Mouse (Mus musculus) megakaryocyte-erythroid progenitor cell, adult 5-6 weeks (primary cell): ENCODE data around the gene Med11. TPM values are rescaled to one million over a fixed set of nuclear protein-coding genes. Genes with fewer than 3 reads are reported as not detected.

Experiments used
- ATAC-seq: replicated peaks from 2 replicates; pipeline ENCODE4 v1.8.0; 2016; ENCODE audit warnings: mild to moderate bottlenecking, inconsistent platforms; ENCODE audit not compliant: severe bottlenecking, poor library complexity, low FRiP score, low TSS enrichment
- total RNA-seq, 2 experiments: library from RNA; stranded (forward) in 1 of 2; stranded (reverse) in 1 of 2; fragments of 200-1000, 215-1000 nt in 1 of 2; fragments of >200 nt in 1 of 2; fragmentation: Nextera tagmentation in 1 of 2; gene quantifications; 2 replicates each; pipeline ENCODE4 v1.2.3; 2014 to 2017

The Med11 gene
- total RNA-seq, 2 experiments from 2014 or later: 34.8 to 46.5 TPM

DNA sequence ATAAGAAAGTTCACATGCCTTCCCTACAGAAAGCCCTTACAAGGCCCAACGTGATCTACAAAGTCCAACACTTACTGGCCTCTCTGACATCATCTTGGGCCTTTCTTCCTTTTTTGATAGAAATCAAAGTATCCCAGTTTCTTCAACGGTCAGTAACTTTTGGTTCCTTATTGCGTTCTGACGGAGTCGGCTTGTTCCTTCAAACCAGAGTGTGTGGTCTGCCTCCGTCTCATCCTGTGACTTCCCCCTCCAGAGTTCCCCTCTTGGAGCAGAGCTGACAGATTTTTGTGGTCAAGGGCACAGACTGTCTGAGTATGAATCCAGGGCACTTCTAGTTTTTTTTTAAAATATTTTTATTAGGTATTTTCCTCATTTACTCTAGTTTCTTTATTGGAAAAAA, 38.0 kb downstream of the Med11 start:
- no peak for ATAC-seq

DNA sequence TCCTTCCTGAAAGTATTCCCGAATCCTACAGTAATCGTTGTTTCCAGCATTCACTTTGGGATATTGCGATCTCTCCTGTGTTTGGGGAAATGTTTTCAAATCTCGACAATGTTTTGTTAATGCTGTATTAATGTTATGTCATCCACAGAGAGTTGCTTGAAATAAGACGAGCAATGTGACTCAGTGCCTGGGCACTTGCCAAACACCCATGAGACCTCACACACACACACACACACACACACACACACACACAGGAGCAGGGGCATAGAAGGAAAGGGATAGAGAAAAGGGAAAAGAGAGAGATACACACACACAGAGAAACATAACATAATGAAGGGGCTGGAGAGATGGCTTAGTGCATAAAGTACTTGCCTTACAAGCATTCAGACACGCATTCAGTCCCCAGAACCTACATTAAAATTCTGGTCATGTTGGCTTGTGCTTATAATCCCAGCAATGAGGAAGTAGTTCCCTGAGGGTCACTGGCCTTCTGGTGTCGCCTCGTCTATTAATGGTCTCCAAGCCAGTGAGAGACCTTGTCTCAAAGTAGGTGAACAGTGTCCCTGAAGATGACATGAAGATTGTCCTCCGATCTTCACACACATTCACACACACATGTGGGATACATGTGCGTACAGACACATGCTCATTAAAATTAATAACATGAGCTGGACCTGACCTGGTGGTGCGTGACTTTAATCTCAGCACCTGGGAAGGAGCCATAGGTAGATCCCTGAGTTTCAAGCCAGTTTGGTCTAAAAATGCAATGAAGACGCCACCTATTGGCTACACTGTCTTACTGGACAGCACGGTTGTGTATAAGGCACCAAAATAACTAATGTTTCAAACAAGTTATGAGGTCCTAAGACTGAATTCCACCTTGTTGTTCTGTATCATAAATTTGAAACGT, 48.1 kb downstream of the Med11 start:
- ATAC-seq: no peak

DNA sequence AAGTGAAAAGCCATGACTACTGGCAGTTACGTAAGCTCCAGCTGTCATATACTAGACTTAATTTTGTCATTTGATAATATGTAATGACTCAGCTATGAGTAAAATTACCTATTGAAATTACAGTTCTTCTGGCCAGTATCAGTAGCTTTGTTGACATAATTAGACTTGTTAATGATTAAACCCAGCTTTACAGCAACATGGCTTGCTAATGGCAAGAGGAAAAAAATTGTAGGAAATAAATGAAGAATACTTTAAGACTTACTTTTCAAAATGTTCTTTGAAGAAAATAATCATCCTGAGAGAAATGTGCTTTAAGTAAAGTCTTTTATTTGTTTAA, 48.7 kb downstream of the Med11 start:
- ATAC-seq: no peak

DNA sequence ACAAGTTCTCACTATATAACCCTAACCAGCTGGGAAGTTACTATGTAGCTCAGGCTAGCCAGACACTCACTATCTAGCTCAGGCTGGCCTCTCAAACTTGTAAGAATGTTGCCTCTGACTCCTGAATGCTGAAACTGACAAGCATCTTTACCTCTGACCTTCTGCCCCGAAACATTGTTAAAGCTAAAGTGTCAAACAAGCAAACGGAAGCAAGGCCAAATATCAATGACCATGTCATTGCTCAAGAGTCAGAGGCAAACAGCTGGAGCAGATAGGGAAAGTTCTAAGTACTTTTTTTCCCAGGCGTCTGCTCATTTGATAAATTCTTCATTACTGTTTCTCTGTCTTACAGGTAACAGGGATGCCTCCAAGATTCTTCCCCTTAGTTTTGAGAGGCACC, 50.3 kb downstream of the Med11 start:
- ATAC-seq: no peak

Other genes with a start within 250 kb of the Med11 start
Only the 30 nearest of the 31 such genes appear.
- not detected in 2 replicates for gene Slc16a11, start 239.2 kb upstream of the Med11 start, total RNA-seq (2014; fragmentation: Nextera tagmentation)
- gene Slc16a11, start 239.2 kb upstream of the Med11 start, total RNA-seq (2017): not detected in 2 replicates
- 2.4 and 3.1 TPM in 2 replicates for gene Slc16a13, start 230.9 kb upstream of the Med11 start, total RNA-seq (2014; fragmentation: Nextera tagmentation)
- 0.19 and 4.7 TPM in 2 replicates for gene Slc16a13, start 230.9 kb upstream of the Med11 start, total RNA-seq (2017)
- gene Bcl6b, start 222.1 kb upstream of the Med11 start, total RNA-seq (2014; fragmentation: Nextera tagmentation): 0.28 and 0.62 TPM in 2 replicates
- not detected in 2 replicates for gene Bcl6b, start 222.1 kb upstream of the Med11 start, total RNA-seq (2017)
- 71.3 and 71.6 TPM in 2 replicates for gene 0610010K14Rik, start 214.0 kb upstream of the Med11 start, total RNA-seq (2014; fragmentation: Nextera tagmentation)
- 17.9 and 45.7 TPM in 2 replicates for gene 0610010K14Rik, start 214.0 kb upstream of the Med11 start, total RNA-seq (2017)
- gene Gm21988, start 212.1 kb upstream of the Med11 start, total RNA-seq (2014; fragmentation: Nextera tagmentation): 5.4 and 9.6 TPM in 2 replicates
- 0.33 and 0.91 TPM in 2 replicates for gene Gm21988, start 212.1 kb upstream of the Med11 start, total RNA-seq (2017)
- gene Rnasek, start 212.1 kb upstream of the Med11 start, total RNA-seq (2014; fragmentation: Nextera tagmentation): 109 and 125 TPM in 2 replicates
- gene Rnasek, start 212.1 kb upstream of the Med11 start, total RNA-seq (2017): 19.7 and 27.5 TPM in 2 replicates
- gene Alox12, start 196.6 kb upstream of the Med11 start, total RNA-seq (2014; fragmentation: Nextera tagmentation): 0.48 TPM in 1 of 2 replicates, not detected in the other
- 0.11 and 0.42 TPM in 2 replicates for gene Alox12, start 196.6 kb upstream of the Med11 start, total RNA-seq (2017)
- not detected in 2 replicates for gene Alox12e, start 129.3 kb upstream of the Med11 start, total RNA-seq (2014; fragmentation: Nextera tagmentation)
- gene Alox12e, start 129.3 kb upstream of the Med11 start, total RNA-seq (2017): not detected in 2 replicates
- not detected in 2 replicates for gene Alox15, start 99.9 kb upstream of the Med11 start, total RNA-seq (2014; fragmentation: Nextera tagmentation)
- gene Alox15, start 99.9 kb upstream of the Med11 start, total RNA-seq (2017): not detected in 2 replicates
- 44.4 and 55.9 TPM in 2 replicates for gene Pelp1, start 41.9 kb upstream of the Med11 start, total RNA-seq (2014; fragmentation: Nextera tagmentation)
- gene Pelp1, start 41.9 kb upstream of the Med11 start, total RNA-seq (2017): 10.0 and 12.9 TPM in 2 replicates
- gene Arrb2, start 19.3 kb upstream of the Med11 start, total RNA-seq (2014; fragmentation: Nextera tagmentation): 41.8 and 43.2 TPM in 2 replicates
- 21.7 and 32.6 TPM in 2 replicates for gene Arrb2, start 19.3 kb upstream of the Med11 start, total RNA-seq (2017)
- 0.30 and 0.94 TPM in 2 replicates for gene Zmynd15, start 7.5 kb downstream of the Med11 start, total RNA-seq (2014; fragmentation: Nextera tagmentation)
- gene Zmynd15, start 7.5 kb downstream of the Med11 start, total RNA-seq (2017): not detected in 2 replicates
- 0.99 TPM in 1 of 2 replicates, not detected in the other for gene Cxcl16, start 8.1 kb downstream of the Med11 start, total RNA-seq (2014; fragmentation: Nextera tagmentation)
- gene Cxcl16, start 8.1 kb downstream of the Med11 start, total RNA-seq (2017): 0.08 TPM in 1 of 2 replicates, not detected in the other
- not detected in 2 replicates for gene Tm4sf5, start 53.3 kb downstream of the Med11 start, total RNA-seq (2014; fragmentation: Nextera tagmentation)
- gene Tm4sf5, start 53.3 kb downstream of the Med11 start, total RNA-seq (2017): not detected in 2 replicates
- not detected in 2 replicates for gene Vmo1, start 62.7 kb downstream of the Med11 start, total RNA-seq (2014; fragmentation: Nextera tagmentation)
- not detected in 2 replicates for gene Vmo1, start 62.7 kb downstream of the Med11 start, total RNA-seq (2017)
- gene Gltpd2, start 67.3 kb downstream of the Med11 start, total RNA-seq (2014; fragmentation: Nextera tagmentation): not detected in 2 replicates
- gene Gltpd2, start 67.3 kb downstream of the Med11 start, total RNA-seq (2017): not detected in 2 replicates
- gene Psmb6, start 73.4 kb downstream of the Med11 start, total RNA-seq (2014; fragmentation: Nextera tagmentation): 299 and 333 TPM in 2 replicates
- gene Psmb6, start 73.4 kb downstream of the Med11 start, total RNA-seq (2017): 225 and 305 TPM in 2 replicates
- gene Gm40193, start 81.0 kb downstream of the Med11 start, total RNA-seq (2014; fragmentation: Nextera tagmentation): not detected in 2 replicates
- gene Gm40193, start 81.0 kb downstream of the Med11 start, total RNA-seq (2017): not detected in 2 replicates
- gene Pld2, start 88.1 kb downstream of the Med11 start, total RNA-seq (2014; fragmentation: Nextera tagmentation): not detected in 2 replicates
- 0.47 TPM in 1 of 2 replicates, not detected in the other for gene Pld2, start 88.1 kb downstream of the Med11 start, total RNA-seq (2017)
- gene Mink1, start 111.0 kb downstream of the Med11 start, total RNA-seq (2014; fragmentation: Nextera tagmentation): 44.7 and 61.0 TPM in 2 replicates
- gene Mink1, start 111.0 kb downstream of the Med11 start, total RNA-seq (2017): 18.2 and 19.8 TPM in 2 replicates
- gene 4930544D05Rik, start 163.9 kb downstream of the Med11 start, total RNA-seq (2014; fragmentation: Nextera tagmentation): not detected in 2 replicates
- gene 4930544D05Rik, start 163.9 kb downstream of the Med11 start, total RNA-seq (2017): not detected in 2 replicates
- 3.0 TPM in 1 of 2 replicates, not detected in the other for gene Chrne, start 167.3 kb downstream of the Med11 start, total RNA-seq (2014; fragmentation: Nextera tagmentation)
- not detected in 2 replicates for gene Chrne, start 167.3 kb downstream of the Med11 start, total RNA-seq (2017)
- gene Gp1ba, start 187.2 kb downstream of the Med11 start, total RNA-seq (2014; fragmentation: Nextera tagmentation): 3.6 and 10.4 TPM in 2 replicates
- 0.50 and 0.85 TPM in 2 replicates for gene Gp1ba, start 187.2 kb downstream of the Med11 start, total RNA-seq (2017)
- 92.8 and 95.5 TPM in 2 replicates for gene Rnf167, start 195.3 kb downstream of the Med11 start, total RNA-seq (2014; fragmentation: Nextera tagmentation)
- 42.3 and 53.4 TPM in 2 replicates for gene Rnf167, start 195.3 kb downstream of the Med11 start, total RNA-seq (2017)
- gene Slc25a11, start 195.6 kb downstream of the Med11 start, total RNA-seq (2014; fragmentation: Nextera tagmentation): 62.3 and 63.1 TPM in 2 replicates
- 33.1 and 36.2 TPM in 2 replicates for gene Slc25a11, start 195.6 kb downstream of the Med11 start, total RNA-seq (2017)
- gene Pfn1, start 202.7 kb downstream of the Med11 start, total RNA-seq (2014; fragmentation: Nextera tagmentation): 1,236 and 1,373 TPM in 2 replicates
- 377 and 675 TPM in 2 replicates for gene Pfn1, start 202.7 kb downstream of the Med11 start, total RNA-seq (2017)
- gene Eno3, start 205.3 kb downstream of the Med11 start, total RNA-seq (2014; fragmentation: Nextera tagmentation): 16.7 and 33.7 TPM in 2 replicates
- gene Eno3, start 205.3 kb downstream of the Med11 start, total RNA-seq (2017): 8.4 and 16.5 TPM in 2 replicates
- 61.3 and 88.7 TPM in 2 replicates for gene Spag7, start 217.5 kb downstream of the Med11 start, total RNA-seq (2014; fragmentation: Nextera tagmentation)
- 59.9 and 60.5 TPM in 2 replicates for gene Spag7, start 217.5 kb downstream of the Med11 start, total RNA-seq (2017)
- gene Camta2, start 236.2 kb downstream of the Med11 start, total RNA-seq (2014; fragmentation: Nextera tagmentation): 14.6 and 17.4 TPM in 2 replicates
- gene Camta2, start 236.2 kb downstream of the Med11 start, total RNA-seq (2017): 0.91 and 7.1 TPM in 2 replicates
- 0.69 TPM in 1 of 2 replicates, not detected in the other for gene Inca1, start 248.2 kb downstream of the Med11 start, total RNA-seq (2014; fragmentation: Nextera tagmentation)
- 0.42 TPM in 1 of 2 replicates, not detected in the other for gene Inca1, start 248.2 kb downstream of the Med11 start, total RNA-seq (2017)